Mouse (Mus musculus) kidney, adult 2 months (tissue): ENCODE results near the gene Kcnj15.

Experiments
- CTCF ChIP-seq: fragments of 200-500 bp; conservative IDR thresholded peaks from 2 replicates; pipeline ENCODE4 v1.5.1; 2011; ENCODE audit warnings: low read depth, mild to moderate bottlenecking, control low read depth, low read length, moderate library complexity, mixed read lengths; ENCODE audit not compliant: insufficient read depth, insufficient read length
- POLR2A ChIP-seq: fragments of 200-500 bp; IDR thresholded peaks from one replicate; pipeline ENCODE4 v1.6.1; 2011; ENCODE audit warnings: low read depth, low read length, control low read depth

DNA sequence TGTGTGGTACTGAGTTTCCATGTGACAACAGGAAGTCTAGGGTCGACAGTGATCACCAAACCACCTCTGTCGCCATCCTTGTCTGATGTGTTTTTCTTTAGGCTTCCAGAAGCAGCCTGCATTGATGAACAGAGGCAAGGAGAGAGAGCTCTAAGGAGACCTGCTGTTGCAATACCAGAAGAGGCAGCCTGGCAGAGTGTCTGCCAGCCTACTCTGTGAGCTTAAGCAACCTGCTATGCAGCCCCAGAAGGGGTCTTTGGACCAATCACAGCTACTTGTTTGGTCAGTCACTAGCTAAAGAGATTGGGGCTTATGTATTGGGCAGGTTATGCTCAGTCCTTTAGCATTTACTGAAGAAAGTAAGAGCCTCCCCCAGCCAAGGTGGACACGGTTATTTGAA lies 11.9 kb upstream of the Kcnj15 start:
- TF ChIP-seq CTCF (no peak), POLR2A (no peak)
